Mouse (Mus musculus) cerebellum, adult 2 months (tissue): ENCODE measurements at regions not wholly inside any gene's neighbourhood (a gene's known extent, or its start where the extent isn't known, plus 50 kb on each side); places are given as distances from the start of the nearest gene placed in this dataset.

ENCODE experiments used
- CTCF ChIP-seq: fragments of 200-500 bp; IDR thresholded peaks from 2 replicates; pipeline ENCODE4 v1.5.1; 2011; ENCODE audit warnings: low read depth, mild to moderate bottlenecking, control low read depth, low read length, moderate library complexity, borderline replicate concordance; ENCODE audit not compliant: insufficient read depth
- POLR2A ChIP-seq: fragments of 200-500 bp; IDR thresholded peaks from 2 replicates; pipeline ENCODE4 v1.6.1; 2011; ENCODE audit warnings: low read length, control low read depth, borderline replicate concordance; ENCODE audit not compliant: insufficient read depth

- no peak for TF ChIP-seq CTCF
- no peak for TF ChIP-seq POLR2A
These were observed 68.9 kb upstream of the Jun start for GRCm38 (mm10) chr4:95120876-95121275.
